Mouse (Mus musculus) heart, postnatal 0 days (tissue): Measurements from ENCODE around the gene Epo. TPM values are rescaled to one million over a fixed set of nuclear protein-coding genes. Genes with fewer than 3 reads are reported as not detected.

Experiments used
- ATAC-seq: fragments of 200-750 bp; cut with Nextera tagmentation; 2 replicates; pipeline ENCODE4 v1.8.0; 2017; ENCODE audit warnings: low read depth, moderate number of reproducible peaks, moderate library complexity; ENCODE audit not compliant: insufficient read depth
- DNase-seq: peaks from one replicate; pipeline ENCODE4 v3.0.0-alpha.2; 2016; ENCODE audit warnings: low spot score
- H3K27ac ChIP-seq: fragments of 300-500 bp; sonication (generic); 2 replicates; pipeline ENCODE4 v1.5.1; 2014; ENCODE audit warnings: low read depth, mild to moderate bottlenecking
- H3K27me3 ChIP-seq: fragments of 300-500 bp; sonication (generic); 2 replicates; pipeline ENCODE4 v1.6.1; 2014; ENCODE audit warnings: low read length, mixed read lengths; ENCODE audit not compliant: control insufficient read depth, insufficient read depth
- H3K36me3 ChIP-seq: fragments of 300-500 bp; sonication (generic); replicated peaks from 2 replicates; pipeline ENCODE4 v1.6.1; 2014; ENCODE audit warnings: low read length, mixed read lengths; ENCODE audit not compliant: control insufficient read depth, insufficient read depth
- H3K4me1 ChIP-seq: fragments of 300-500 bp; sonication (generic); 2 replicates; pipeline ENCODE4 v1.6.1; 2014; ENCODE audit warnings: antibody characterized with exemption; ENCODE audit not compliant: control insufficient read depth, insufficient read depth
- H3K4me2 ChIP-seq: fragments of 300-500 bp; sonication (generic); 2 replicates; pipeline ENCODE4 v1.6.1; 2014; ENCODE audit warnings: low read depth, mild to moderate bottlenecking, low read length, moderate library complexity
- H3K4me3 ChIP-seq: fragments of 300-500 bp; sonication (generic); 2 replicates; pipeline ENCODE4 v1.5.1; 2014; ENCODE audit warnings: low read depth, low read length
- H3K9ac ChIP-seq: fragments of 300-500 bp; sonication (generic); replicated peaks from 2 replicates; pipeline ENCODE4 v1.6.1; 2014; ENCODE audit warnings: low read depth, low read length, mixed read lengths
- H3K9me3 ChIP-seq: fragments of 300-500 bp; sonication (generic); replicated peaks from 2 replicates; pipeline ENCODE4 v1.6.1; 2016; ENCODE audit warnings: low read length; ENCODE audit not compliant: control insufficient read depth
- CTCF ChIP-seq: IDR thresholded peaks from 2 replicates; pipeline ENCODE4 v1.5.1; 2016; ENCODE audit warnings: antibody characterized with exemption, control low read depth, low read depth
- EP300 ChIP-seq: IDR thresholded peaks from 2 replicates; pipeline ENCODE4 v1.6.1; 2016; ENCODE audit warnings: antibody characterized with exemption, low read depth
- WGBS: fragments of 180-500 bp; shearing (Covaris S2); extraction: QIAGEN DNeasy Blood & Tissue Kit; methylation state at CpG from one replicate; pipeline ENCODE4 v1.1.7; 2014; 5-methylcytosine and 5-hydroxymethylcytosine counted together
- polyA plus RNA-seq: library from polyadenylated mRNA; unstranded; fragments of >200 nt; fragmentation: Nextera tagmentation; extraction: Ambion mirVana; gene quantifications from 2 replicates; pipeline ENCODE4 v1.2.1, GENCODE M21; 2015
- total RNA-seq: library from RNA; depleted of rRNA; stranded (reverse); fragments of >200 nt; gene quantifications from 2 replicates; pipeline ENCODE4 v1.2.3, GENCODE M21; 2014; ENCODE audit warnings: low replicate concordance

Epo gene
- total and polyA plus RNA-seq, 2 experiments from 2014 or later, result not detected

DNA sequence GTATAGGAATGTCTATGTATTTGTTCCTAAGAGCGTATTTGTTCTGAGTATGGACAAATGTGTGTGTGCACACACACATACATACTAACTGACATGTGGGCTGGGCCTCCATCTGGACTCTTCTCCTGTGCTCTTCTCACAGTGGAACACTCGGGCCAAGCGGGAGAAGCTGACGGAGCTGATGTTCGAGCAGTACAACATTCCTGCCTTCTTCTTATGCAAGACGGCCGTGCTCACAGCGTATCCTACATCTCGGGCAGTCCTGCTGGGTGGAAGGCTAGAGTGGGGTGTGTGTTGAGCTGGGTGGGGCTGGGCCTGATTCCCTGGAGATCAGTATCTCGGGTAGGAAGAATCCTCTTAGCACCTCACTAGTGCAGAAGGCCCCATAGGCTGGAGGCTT is 29.9 kb upstream of the Epo start:
- TF ChIP-seq CTCF, result no peak
- TF ChIP-seq EP300, result no peak
- Histone ChIP-seq H3K4me1 (no peaks in the 10 kb centered on the region), H3K36me3 (no peaks in the 10 kb centered on the region), H3K9ac (no peak overlapping the region), H3K9me3 (no peaks in the 10 kb centered on the region), H3K27ac (no peak overlapping the region), H3K4me2 (no peak overlapping the region), H3K27me3 (peaks cover 5% of the 10 kb centered on the region), H3K4me3 (no peak overlapping the region)
- DNase-seq (no peak), ATAC-seq (no peak)
- WGBS, result 55% methylated on average over 10 of the region's 10 CpGs

DNA sequence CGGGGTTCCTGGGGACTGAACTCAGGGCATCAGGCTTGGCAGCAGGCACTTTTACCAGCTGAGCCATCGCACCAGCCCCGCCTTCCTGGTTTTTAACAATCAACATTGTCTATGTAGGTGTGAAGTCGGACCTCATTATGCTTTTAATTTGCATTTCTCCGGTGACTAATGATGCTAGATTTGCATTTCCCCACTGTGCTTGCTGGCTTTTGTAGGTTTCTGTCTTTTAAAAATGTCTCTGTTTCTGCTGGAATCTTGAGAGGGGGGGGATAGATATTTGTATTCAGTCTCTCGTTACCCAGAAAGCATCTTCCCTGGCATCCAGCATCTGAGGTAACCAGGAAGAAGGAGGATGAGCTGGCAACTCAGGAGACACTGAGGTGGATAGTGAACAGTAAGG is 28.5 kb upstream of the Epo start:
- ATAC-seq, result no peak
- Histone ChIP-seq H3K27me3 (peaks cover 5% of the 10 kb centered on the region), H3K9ac (no peak overlapping the region), H3K4me3 (no peak overlapping the region), H3K9me3 (no peaks in the 10 kb centered on the region), H3K36me3 (no peaks in the 10 kb centered on the region), H3K4me1 (no peaks in the 10 kb centered on the region), H3K4me2 (no peak overlapping the region), H3K27ac (no peak overlapping the region)
- no peak for DNase-seq
- WGBS, result 51% methylated on average over 6 of the region's 6 CpGs
- no peak for TF ChIP-seq CTCF
- TF ChIP-seq EP300, result no peak

DNA sequence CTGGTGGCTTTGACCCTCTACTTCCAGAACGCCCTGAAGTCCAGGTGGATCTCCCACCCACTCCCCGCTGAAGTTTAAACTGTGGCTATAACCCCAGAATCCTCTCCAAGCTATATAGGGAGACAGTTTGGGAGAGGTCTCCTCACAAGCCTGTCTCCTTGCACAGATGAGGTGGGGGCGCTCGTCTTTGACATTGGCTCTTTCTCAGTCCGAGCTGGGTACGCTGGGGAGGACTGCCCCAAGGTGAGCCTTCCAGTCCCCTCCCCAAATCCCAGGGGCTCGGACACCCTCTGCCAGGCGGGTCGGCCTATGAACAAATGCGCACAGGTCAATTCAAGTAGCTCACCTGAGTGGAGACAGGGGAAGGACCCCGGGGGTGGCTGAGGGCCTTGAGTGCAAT is 20.9 kb upstream of the Epo start:
- TF ChIP-seq EP300 (no peak), CTCF (no peak)
- H3K27me3 ChIP-seq, result peaks cover 25% of the 10 kb centered on the region

DNA sequence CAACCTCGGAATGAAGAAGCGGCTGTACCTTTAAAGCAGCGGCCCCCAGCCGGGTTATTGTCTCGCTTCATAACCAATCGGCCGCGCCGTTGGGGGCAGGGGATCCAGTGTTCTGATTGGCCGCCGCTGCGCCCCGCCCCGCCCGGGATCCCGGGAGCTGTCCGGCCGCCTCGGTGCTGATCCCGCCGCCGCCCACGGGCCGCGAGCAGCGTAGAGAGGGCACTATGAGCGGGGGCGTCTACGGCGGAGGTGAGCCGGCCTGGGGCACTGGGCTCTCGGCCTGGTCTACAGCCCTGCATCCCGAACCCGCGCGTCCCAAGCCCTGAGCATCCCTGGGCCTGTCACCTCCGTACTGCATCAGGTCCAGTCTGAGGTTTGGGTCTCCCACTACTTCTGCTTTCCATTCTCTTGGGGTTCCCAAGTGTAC is 20.4 kb upstream of the Epo start, which contains the start of gene Actl6b:
Gene Actl6b (plus strand): TSS at position 107 of the 427 bp plus-strand sequence.
- Histone ChIP-seq H3K27me3 (peaks cover 25% of the 10 kb centered on the region), H3K4me3 (0 out of 2 replicates have a peak within 1 kb of the TSS, but pooled peaks have one; percentile 11), H3K36me3 (no peaks in the 10 kb centered on the region), H3K4me2 (0 out of 2 replicates have a peak within 1 kb of the TSS, but pooled peaks have one; percentile 14), H3K27ac (no peak within 1 kb of the TSS), H3K9ac (no peak within 1 kb of the TSS), H3K9me3 (no peaks in the 10 kb centered on the region), H3K4me1 (no peaks in the 10 kb centered on the region)
- DNase-seq (no peak), ATAC-seq (peak; percentile 67)
- WGBS, result 2% methylated on average over 37 of the region's 37 CpGs
- TF ChIP-seq CTCF (no peak), EP300 (no peak)

More for the DNA sequence above, 20.9 kb upstream of the Epo start:
- Histone ChIP-seq H3K27ac (no peak overlapping the region), H3K4me2 (no peak overlapping the region), H3K4me1 (no peaks in the 10 kb centered on the region), H3K9ac (no peak overlapping the region), H3K9me3 (no peaks in the 10 kb centered on the region), H3K36me3 (no peaks in the 10 kb centered on the region), H3K4me3 (no peak overlapping the region)
- WGBS, result 47% methylated on average over 11 of the region's 11 CpGs
- ATAC-seq (no peak), DNase-seq (no peak)

DNA sequence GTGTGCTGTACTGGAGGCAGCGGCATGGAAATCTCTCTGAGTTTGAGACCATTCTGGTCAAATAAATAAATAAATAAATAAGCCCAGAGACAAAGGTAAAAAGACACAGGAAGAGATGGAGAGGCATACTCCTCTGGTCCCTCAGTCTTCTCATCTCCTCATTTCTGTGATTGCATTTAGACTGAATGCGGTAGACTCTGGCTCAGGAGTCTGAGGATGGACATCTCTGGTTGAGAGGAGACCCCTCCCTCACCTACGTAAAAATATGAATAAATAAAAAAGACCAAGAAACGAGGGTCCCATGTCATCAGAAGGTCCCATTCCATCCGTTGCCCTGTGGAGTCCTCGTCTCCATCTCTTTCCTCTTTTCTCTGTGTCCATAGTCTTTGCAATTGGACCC is 20.0 kb upstream of the Epo start:
- no peak for ATAC-seq
- Histone ChIP-seq H3K9me3 (no peaks in the 10 kb centered on the region), H3K27me3 (peaks cover 25% of the 10 kb centered on the region), H3K4me1 (no peaks in the 10 kb centered on the region), H3K4me3 (0 out of 2 replicates have a peak overlapping the region, but pooled peaks have one; percentile 11), H3K4me2 (0 out of 2 replicates have a peak overlapping the region, but pooled peaks have one; percentile 14), H3K36me3 (no peaks in the 10 kb centered on the region), H3K9ac (no peak overlapping the region), H3K27ac (no peak overlapping the region)
- DNase-seq, result no peak
- WGBS, result 27% methylated on average over 6 of the region's 6 CpGs
- TF ChIP-seq CTCF (no peak), EP300 (no peak)

DNA sequence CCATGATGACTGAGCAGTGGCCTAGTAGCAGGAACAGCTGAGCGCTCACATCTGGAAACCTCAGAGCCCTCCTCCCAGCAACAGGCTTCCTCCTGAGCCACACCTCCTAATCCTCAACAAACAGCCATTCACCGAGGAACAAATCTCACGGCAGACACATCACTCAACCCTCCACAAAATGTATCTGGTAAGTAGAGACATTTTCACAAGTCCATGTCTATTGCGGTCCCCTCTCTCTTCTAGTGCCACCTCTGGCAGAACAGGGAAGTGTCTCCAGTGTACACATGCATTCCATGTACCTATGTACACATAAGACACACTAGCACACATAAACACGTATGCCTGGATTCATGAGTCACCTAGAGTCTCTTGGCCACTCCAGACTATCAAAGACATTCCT is 18.1 kb upstream of the Epo start:
- 73% methylated on average over 5 of the region's 5 CpGs for WGBS

More for the DNA sequence above, 18.1 kb upstream of the Epo start:
- ATAC-seq, result no peak
- Histone ChIP-seq H3K36me3 (no peaks in the 10 kb centered on the region), H3K4me1 (no peaks in the 10 kb centered on the region), H3K4me2 (no peak overlapping the region), H3K9me3 (no peaks in the 10 kb centered on the region), H3K27ac (no peak overlapping the region), H3K9ac (no peak overlapping the region), H3K4me3 (no peak overlapping the region), H3K27me3 (peaks cover 25% of the 10 kb centered on the region)
- no peak; the same call in 1 of the 2 replicates for TF ChIP-seq CTCF
- no peak for TF ChIP-seq EP300
- DNase-seq, result no peak
